Mouse (Mus musculus): ENCODE results near the gene Olfr1047.

DNA sequence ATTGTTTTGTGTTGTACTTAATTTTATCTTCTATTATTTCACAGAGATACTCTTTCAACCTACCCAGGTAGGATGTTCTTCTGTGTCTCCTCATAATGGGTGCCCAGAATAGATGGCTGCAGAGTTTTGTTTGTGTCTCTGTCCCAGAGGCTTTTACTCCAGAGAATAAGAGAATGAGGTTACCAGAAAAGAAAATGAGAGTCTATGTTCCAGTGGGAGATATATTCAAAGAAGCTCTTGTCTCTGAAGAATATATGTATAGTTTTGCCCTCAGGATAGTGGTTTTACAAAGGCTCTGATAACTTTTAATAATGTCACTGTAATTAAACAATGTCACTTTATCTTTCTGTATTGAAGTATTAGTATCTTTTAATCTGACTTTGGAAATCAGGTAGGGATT lies 45.6 kb downstream of the Olfr1047 start, which contains the start of gene Olfr52:
- TF ChIP-seq GATA1 (IDR thresholded peaks at IDR 0.05; ENCODE audit: borderline replicate concordance, low read length) (no peak), FLI1 (IDR thresholded peaks at IDR 0.05; ENCODE audit: low read length) (no peak)

Measured in megakaryocyte, embryonic 14.5 days (primary cell).